Mouse (Mus musculus): ENCODE data around the gene Rab11fip3.

DNA sequence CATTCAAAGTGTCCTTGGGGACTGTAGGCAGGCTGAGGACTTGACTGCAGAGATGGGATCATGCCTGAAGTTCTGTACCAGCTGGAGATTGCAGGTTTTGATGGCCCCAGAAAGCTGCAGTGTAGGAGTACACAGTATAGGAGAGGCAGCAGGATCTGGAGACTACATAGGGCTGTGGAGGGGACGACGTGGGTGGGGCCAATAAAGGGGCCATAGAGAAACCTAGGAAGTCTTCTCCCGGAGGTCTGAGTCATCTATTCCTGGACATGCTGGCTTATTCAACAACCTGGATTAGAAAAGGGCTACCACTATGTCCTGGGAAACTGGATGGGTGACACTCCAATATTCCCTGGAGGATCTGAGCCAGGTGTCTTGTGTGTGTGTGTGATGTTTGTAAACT is 113.6 kb downstream of the Rab11fip3 start:
- no peak for TF ChIP-seq CTCF (IDR thresholded peaks at IDR 0.05; ENCODE audit: low read depth, low read length)
- TF ChIP-seq GATA1 (IDR thresholded peaks at IDR 0.05; ENCODE audit: borderline replicate concordance, low read length) = no peak
- TF ChIP-seq GATA2 (IDR thresholded peaks at IDR 0.05; ENCODE audit: borderline replicate concordance, low read depth, low read length) = no peak
- no peak for TF ChIP-seq POLR2AphosphoS5 (IDR thresholded peaks at IDR 0.05; ENCODE audit: insufficient replicate concordance, low read depth, low read length)
- no peak for TF ChIP-seq TAL1 (conservative IDR thresholded peaks at IDR 0.05; ENCODE audit: low read depth, low read length)
